Mouse (Mus musculus): ENCODE measurements around the gene Stk10.

- TF ChIP-seq CTCF (IDR thresholded peaks at IDR 0.05; ENCODE audit: low read depth, low read length) (no peak), TAL1 (conservative IDR thresholded peaks at IDR 0.05; ENCODE audit: low read depth, low read length) (no peak), GATA1 (IDR thresholded peaks at IDR 0.05; ENCODE audit: borderline replicate concordance, low read length) (no peak)
Observed at GRCm38 (mm10) chr11:32536954-32537353, 3.8 kb downstream of the Stk10 start.

Measured in G1E (cell line).